Mouse (Mus musculus) erythroblast, embryonic 14.5 days (primary cell): ENCODE measurements at regions not wholly inside any gene's neighbourhood (a gene's known extent, or its start where the extent isn't known, plus 50 kb on each side); places are given as distances from the start of the nearest gene placed in this dataset.

Experiments used
- GATA1 ChIP-seq: IDR thresholded peaks from 2 replicates; pipeline ENCODE4 v1.6.1; 2012; ENCODE audit warnings: low read length, inconsistent platforms, mixed read lengths
- TAL1 ChIP-seq: IDR thresholded peaks from 3 replicates; pipeline ENCODE4 v1.6.1; 2012; ENCODE audit warnings: low read length, inconsistent platforms, mixed read lengths

DNA sequence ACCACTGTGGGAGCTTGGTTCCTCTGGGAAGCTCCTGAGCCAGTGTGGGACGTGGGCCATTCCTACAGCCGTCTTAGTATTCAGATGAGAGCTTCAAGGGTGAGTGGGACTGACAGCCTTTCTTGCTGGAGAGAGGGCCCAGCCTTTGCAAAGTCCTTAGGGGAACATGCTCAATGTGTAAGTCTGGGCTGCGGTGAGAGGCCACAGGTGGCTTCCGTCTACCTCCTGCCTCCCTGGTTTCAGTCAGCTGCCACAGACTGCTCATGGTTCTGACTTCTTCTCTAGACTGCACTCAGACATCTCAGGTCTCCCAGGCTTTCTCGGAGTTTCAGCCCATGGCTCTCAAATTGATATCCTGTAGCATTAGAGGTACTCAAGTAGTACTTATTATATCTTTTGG, 179.0 kb upstream of the Prok2 start:
- TF ChIP-seq GATA1 (no peak), TAL1 (no peak)
